Mouse (Mus musculus) lung, postnatal 36 days (tissue): ENCODE data around the gene Dclk1.
A peak's percentile ranks its signal among the peaks of the same experiment; 100 is the strongest.

Experiments used
- DNase-seq: peaks from one replicate; pipeline ENCODE4 v3.0.0; 2022; ENCODE audit warnings: mixed read lengths

The Dclk1 gene

GRCm38 (mm10) chr3:55520240-55521180 is 278.3 kb downstream of the Dclk1 start:
- DNase-seq = peak; percentile 80

DNA sequence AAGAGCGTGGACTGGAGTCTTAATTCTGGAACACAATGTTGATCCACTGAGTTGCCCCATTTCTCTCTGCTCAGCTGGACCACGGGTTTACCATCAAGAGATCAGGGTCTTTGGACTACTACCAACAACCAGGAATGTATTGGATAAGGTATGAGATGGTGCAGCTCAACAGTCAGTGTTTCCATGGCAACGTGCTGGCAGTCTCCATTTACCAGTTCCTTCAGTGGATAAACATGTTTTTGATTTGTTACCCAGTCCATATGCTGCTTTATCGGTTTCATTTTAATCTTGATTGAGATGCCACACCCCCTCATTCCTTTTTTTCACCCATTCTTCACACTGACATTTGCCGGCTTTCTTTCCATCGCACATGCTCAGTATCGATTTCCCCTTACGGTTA is 279.6 kb downstream of the Dclk1 start:
- DNase-seq = no peak

- no peak for DNase-seq
These were observed 281.1 kb downstream of the Dclk1 start for GRCm38 (mm10) chr3:55523224-55523623.

DNA sequence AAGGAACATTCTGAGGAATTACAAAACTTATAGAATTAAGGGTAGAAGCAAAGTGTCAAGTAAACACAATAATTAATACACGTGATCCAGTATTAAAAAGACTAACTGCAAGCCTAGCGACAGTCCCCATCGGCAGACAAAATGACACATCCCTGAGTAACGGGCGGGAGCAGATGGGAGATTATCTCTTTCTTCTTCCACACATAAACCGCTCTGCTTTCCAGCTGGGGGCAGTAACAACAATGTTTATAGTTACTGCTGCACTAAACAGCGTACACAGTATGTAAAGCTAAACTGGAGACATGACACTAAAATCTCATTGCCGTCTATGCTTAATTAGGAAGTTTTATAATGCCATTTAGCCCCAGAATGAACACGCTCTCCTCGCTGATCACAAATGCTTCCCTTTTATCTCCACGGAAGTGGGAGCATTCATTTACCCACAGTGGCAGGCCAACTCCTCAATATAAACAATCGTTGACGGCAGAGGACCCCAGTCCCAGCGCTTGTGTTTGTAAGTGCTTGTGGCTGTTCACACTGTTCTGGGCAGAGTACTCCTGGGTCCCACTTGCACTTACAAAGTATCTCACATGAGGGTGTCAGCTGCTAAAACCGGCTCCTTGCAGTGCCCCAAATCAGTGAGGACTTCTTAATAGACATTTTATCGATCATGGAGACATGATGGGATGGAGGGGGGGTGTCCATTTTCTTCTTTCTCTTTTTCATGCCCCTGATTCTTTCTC is 281.7 kb downstream of the Dclk1 start:
- no peak for DNase-seq

- DNase-seq = no peak
These were observed 282.5 kb downstream of the Dclk1 start for GRCm38 (mm10) chr3:55524491-55525195.

- DNase-seq = no peak
These were observed 284.3 kb downstream of the Dclk1 start for GRCm38 (mm10) chr3:55526470-55526869.

- no peak for DNase-seq
These were observed 285.4 kb downstream of the Dclk1 start for GRCm38 (mm10) chr3:55527566-55527965.

DNA sequence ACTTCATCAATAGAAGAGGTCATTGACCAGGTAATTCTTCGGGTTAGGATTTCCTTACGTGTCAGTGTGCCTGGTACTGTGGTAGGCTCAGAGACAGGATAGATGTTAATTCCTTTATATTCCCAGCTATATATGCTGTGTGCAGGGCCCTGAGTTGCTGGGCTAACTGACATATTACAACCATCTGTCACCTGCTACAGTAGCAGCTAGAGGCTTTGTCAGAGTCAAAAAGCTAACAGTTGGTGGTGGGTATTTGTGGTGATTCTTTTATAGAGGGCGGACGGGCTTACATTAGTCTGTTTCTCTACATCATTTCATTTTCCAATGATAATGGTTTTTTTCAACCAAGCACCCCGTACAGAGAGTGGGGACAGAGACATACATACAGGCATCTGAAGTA is 285.8 kb downstream of the Dclk1 start:
- DNase-seq = no peak

DNA sequence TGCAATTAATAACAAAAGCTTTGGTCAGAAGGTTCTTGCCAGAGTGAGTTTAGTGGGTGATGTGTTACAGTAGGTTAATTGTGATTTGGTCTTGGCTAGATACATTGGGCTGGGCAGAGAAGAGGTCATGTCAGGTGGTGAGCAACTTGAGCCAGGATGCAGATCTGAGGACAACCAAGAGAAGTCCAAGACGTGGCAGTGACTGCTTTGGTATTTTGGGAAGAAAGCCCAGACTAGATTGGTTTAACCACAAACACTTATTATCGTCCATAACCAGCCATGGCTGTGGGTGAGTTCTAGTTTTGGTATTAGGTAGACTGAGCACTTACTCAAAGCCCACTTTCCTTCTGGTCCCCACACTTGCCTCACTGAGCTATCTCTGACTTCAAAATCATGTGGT is 287.2 kb downstream of the Dclk1 start:
- DNase-seq = no peak

DNA sequence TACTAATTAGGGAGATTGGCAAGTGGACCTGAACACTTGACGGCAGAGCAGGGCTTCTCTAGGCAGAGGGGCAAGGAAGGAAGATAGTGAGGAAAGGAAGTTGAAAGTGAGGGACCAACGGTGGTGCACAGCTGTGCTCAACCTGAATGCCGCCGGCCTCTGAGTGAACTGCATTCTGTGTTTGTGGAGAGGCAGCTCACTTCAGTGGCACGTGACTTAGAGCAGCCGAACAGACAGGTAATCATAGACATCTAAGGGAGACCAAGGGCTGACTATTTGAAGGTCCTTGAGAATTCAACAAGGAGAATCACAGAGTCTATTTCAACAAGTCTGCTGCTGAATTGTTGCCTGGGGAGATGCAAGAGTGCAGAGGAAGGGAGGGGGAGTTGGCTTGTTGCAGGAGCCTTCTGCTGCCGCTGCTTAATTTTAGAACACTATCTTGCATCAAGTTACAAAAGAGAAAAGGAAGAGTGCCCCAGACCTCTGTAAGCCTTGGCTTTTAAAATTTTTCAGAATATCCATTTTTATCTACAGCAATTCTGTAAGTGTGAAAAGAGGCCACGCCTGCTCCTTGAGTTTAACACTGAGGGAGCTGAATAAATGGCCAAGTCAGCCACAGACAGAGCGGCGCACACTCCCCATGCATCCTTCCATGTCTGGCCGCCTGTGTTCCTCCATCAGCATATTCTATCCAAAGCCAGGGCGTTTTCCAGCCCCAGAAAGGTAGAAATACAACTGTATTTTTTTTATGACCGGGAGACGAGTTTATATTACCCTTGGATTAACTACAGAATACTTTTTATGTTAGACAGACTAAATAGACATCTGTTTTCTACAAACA is 289.3 kb downstream of the Dclk1 start:
- DNase-seq = no peak

GRCm38 (mm10) chr3:55532175-55532973 is 290.2 kb downstream of the Dclk1 start:
- no peak for DNase-seq

GRCm38 (mm10) chr3:55535591-55536200 is 293.5 kb downstream of the Dclk1 start:
- no peak for DNase-seq

DNA sequence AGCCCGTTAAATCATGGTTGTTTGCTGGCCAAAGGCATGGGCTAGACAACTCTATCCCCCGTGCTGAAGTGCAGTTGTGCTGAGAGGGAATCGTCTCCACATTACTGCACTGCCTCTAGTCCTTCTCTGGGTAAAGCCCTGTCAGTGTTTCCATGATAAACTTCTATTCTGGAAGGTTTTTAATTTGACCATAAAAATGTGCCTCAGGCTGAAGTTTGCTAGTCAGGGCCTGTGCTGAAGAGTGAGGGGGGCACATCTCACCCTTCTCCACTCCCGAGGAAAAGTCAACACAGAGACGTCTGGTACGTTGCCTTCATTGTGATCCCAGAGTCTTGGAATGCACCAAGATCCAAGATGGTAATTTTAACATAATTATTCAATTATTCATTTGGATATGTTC is 294.7 kb downstream of the Dclk1 start:
- DNase-seq = no peak

- DNase-seq = no peak
These were observed 295.6 kb downstream of the Dclk1 start for GRCm38 (mm10) chr3:55537714-55538113.

GRCm38 (mm10) chr3:55539400-55539799 is 297.2 kb downstream of the Dclk1 start:
- no peak for DNase-seq

GRCm38 (mm10) chr3:55539811-55540293 is 297.7 kb downstream of the Dclk1 start:
- no peak for DNase-seq

- DNase-seq = no peak
These were observed 298.4 kb downstream of the Dclk1 start for GRCm38 (mm10) chr3:55540406-55541140.

DNA sequence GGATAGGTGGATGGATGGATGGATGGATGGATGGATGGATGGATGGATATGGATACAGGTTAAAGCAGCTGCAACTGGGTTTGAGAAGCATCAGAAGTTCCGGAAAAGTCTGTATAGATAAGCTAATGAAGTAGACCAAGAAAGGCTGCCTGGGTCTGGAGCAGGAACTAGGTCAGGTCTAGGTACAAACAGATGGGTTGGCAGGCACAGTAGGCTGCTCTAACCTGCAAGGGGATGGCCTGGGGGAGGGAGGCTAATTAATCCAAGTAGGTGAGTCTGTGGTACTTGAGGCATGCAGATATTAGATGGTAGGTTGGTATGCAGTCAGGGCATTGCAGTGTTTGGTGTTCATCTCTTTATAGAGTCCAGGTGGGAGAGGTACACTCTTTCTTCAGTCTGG is 299.6 kb downstream of the Dclk1 start:
- no peak for DNase-seq

GRCm38 (mm10) chr3:55542310-55542709 is 300.1 kb downstream of the Dclk1 start:
- peak; percentile 18 for DNase-seq

GRCm38 (mm10) chr3:55542947-55543346 is 300.8 kb downstream of the Dclk1 start:
- DNase-seq = no peak
